Mouse (Mus musculus): Measurements from ENCODE around the gene Serpinb1a.

- TF ChIP-seq POLR2A (IDR thresholded peaks at IDR 0.05; ENCODE audit: low read depth, low read length) (no peak), CTCF (conservative IDR thresholded peaks at IDR 0.05; ENCODE audit: insufficient read depth, insufficient read length, low read depth, low read length) (no peak)
These were observed 4.8 kb downstream of the Serpinb1a start for GRCm38 (mm10) chr13:32846221-32846620.
